Mouse (Mus musculus) heart, adult 2 months (tissue): ENCODE results near the gene Cdk19.

Experiments used
- CTCF ChIP-seq: fragments of 200-600 bp; IDR thresholded peaks from 2 replicates; pipeline ENCODE4 v1.8.1; 2022; ENCODE audit warnings: antibody characterized with exemption, mild to moderate bottlenecking, moderate library complexity
- EP300 ChIP-seq: fragments of 200-500 bp; IDR thresholded peaks from 2 replicates; pipeline ENCODE4 v1.6.1; 2011; ENCODE audit warnings: low read depth, low read length, control low read depth; ENCODE audit not compliant: insufficient read depth
- POLR2A ChIP-seq: fragments of 200-500 bp; IDR thresholded peaks from 2 replicates; pipeline ENCODE4 v1.6.1; 2011; ENCODE audit warnings: mild to moderate bottlenecking, low read depth, low read length, control low read depth; ENCODE audit not compliant: insufficient read depth

- TF ChIP-seq CTCF, result no peak
- no peak for TF ChIP-seq EP300
- TF ChIP-seq POLR2A, result no peak
Observed at GRCm38 (mm10) chr10:40354556-40354955, 15.2 kb downstream of the Cdk19 start.
